In genomic region chr10:41588616-41589015, GRCm38 (mm10) we compare ENCODE assay signal across 25 mouse cellular contexts.
DNase-seq lines count a peak whose midpoint lies in the region; ATAC-seq and TF ChIP-seq lines count a peak whose summit lies in the region.
"Had no signal": no experiment of that assay in that cellular context is flagged by ENCODE, and none has a peak within 500 bp of the region (broad histone marks: within the 10 kb centered on the region; RNA-seq: fewer than 3 reads in every experiment).

No protein-coding gene starts in this region.

- WGBS in liver, embryonic 15.5 days (ENCODE audit: insufficient replicate concordance), result 65% methylated on average over 2 of the region's 2 CpGs
- 79% methylated on average over 2 of the region's 2 CpGs for WGBS in intestine, embryonic 16.5 days
- WGBS in liver, postnatal 0 days (ENCODE audit: insufficient replicate concordance), result 60% methylated on average over 2 of the region's 2 CpGs

- no peak overlapping the region for H3K4me3 ChIP-seq in liver, embryonic 15.5 days (replicated peaks)
- H3K4me3 ChIP-seq in intestine, embryonic 16.5 days (ENCODE audit: low read length), result no peak overlapping the region
- no peak overlapping the region for H3K4me3 ChIP-seq in liver, postnatal 0 days (ENCODE audit: low read depth, low read length)
- H3K4me3 ChIP-seq: forebrain, embryonic 10.5 days; heart, embryonic 12.5 days; heart, embryonic 15.5 days; hindbrain, embryonic 10.5 days; hindbrain, embryonic 13.5 days had no signal

- TF ChIP-seq EP300 in liver, postnatal 0 days (IDR thresholded peaks at IDR 0.05; ENCODE audit: low read depth), result peak; percentile 48

- H3K4me1 ChIP-seq in liver, embryonic 15.5 days (replicated peaks), result 0 out of 2 replicates have a peak, but pooled peaks cover 2% of the 10 kb centered on the region
- peaks cover 11% of the 10 kb centered on the region for H3K4me1 ChIP-seq in intestine, embryonic 16.5 days (ENCODE audit: control insufficient read depth, insufficient read depth, low read length)
- no peaks in the 10 kb centered on the region; the same call in 1 of the 2 replicates for H3K4me1 ChIP-seq in liver, postnatal 0 days (ENCODE audit: insufficient read depth)
- H3K4me1 ChIP-seq: heart, embryonic 12.5 days; heart, embryonic 15.5 days; hindbrain, embryonic 13.5 days had no signal

- H3K9ac ChIP-seq in liver, embryonic 15.5 days, result no peak overlapping the region
- no peak overlapping the region for H3K9ac ChIP-seq in intestine, embryonic 16.5 days (ENCODE audit: low read depth, low read length)
- H3K9ac ChIP-seq in liver, postnatal 0 days (replicated peaks), result no peak overlapping the region
- H3K9ac ChIP-seq: forebrain, postnatal 0 days; heart, embryonic 12.5 days; heart, embryonic 15.5 days; hindbrain, embryonic 13.5 days had no signal

- no peaks in the 10 kb centered on the region for H3K27me3 ChIP-seq in liver, embryonic 15.5 days
- no peaks in the 10 kb centered on the region for H3K27me3 ChIP-seq in intestine, embryonic 16.5 days (replicated peaks; ENCODE audit: control insufficient read depth, insufficient read depth, low read length)
- no peaks in the 10 kb centered on the region for H3K27me3 ChIP-seq in liver, postnatal 0 days (ENCODE audit: insufficient read depth, low read length)
- H3K27me3 ChIP-seq: heart, embryonic 12.5 days; heart, embryonic 15.5 days; hindbrain, embryonic 13.5 days had no signal

- peak; percentile 65 for ATAC-seq in liver, embryonic 15.5 days (ENCODE audit: insufficient read depth)
- peak; percentile 80; the same call in 1 of the 2 replicates for ATAC-seq in intestine, embryonic 16.5 days
- ATAC-seq in liver, postnatal 0 days, result peak; percentile 99
- ATAC-seq in inflammation-experienced regulatory T-cells, adult 6 months, result no peak
- ATAC-seq: activated CD4-positive, CD25-positive, alpha-beta regulatory T cell, adult 4 months; CD4-positive, CD25-positive, alpha-beta regulatory T cell, adult 4 months; forebrain, embryonic 14.5 days; forebrain, postnatal 0 days; hindbrain, embryonic 16.5 days had no signal

- H3K9me3 ChIP-seq in liver, embryonic 15.5 days (replicated peaks), result no peaks in the 10 kb centered on the region
- H3K9me3 ChIP-seq in intestine, embryonic 16.5 days (ENCODE audit: control insufficient read depth, low read length), result no peaks in the 10 kb centered on the region
- no peaks in the 10 kb centered on the region for H3K9me3 ChIP-seq in liver, postnatal 0 days (ENCODE audit: low read length)
- H3K9me3 ChIP-seq: forebrain, embryonic 10.5 days; heart, embryonic 15.5 days; hindbrain, embryonic 10.5 days had no signal

- no peak overlapping the region for H3K27ac ChIP-seq in liver, embryonic 15.5 days (replicated peaks)
- H3K27ac ChIP-seq in intestine, embryonic 16.5 days (ENCODE audit: low read length), result no peak overlapping the region
- peak overlapping the region; percentile 70 for H3K27ac ChIP-seq in liver, postnatal 0 days (ENCODE audit: low read depth)
- H3K27ac ChIP-seq: forebrain, embryonic 10.5 days; heart, embryonic 15.5 days; hindbrain, embryonic 10.5 days; hindbrain, embryonic 13.5 days had no signal

- TF ChIP-seq CTCF in liver, postnatal 0 days (IDR thresholded peaks at IDR 0.05; ENCODE audit: low read depth), result no peak

- DNase-seq in liver, result no peak
- no peak for DNase-seq in liver, postnatal 0 days
- DNase-seq in urinary bladder, adult 2 months (ENCODE audit: low spot score), result no peak
- DNase-seq: adrenal gland, adult 8-10 months; adrenal gland, postnatal 25 days; cerebellum, adult 11-12 months; cerebellum, adult 9-10 months; cerebellum, postnatal 14 days; forebrain, postnatal 0 days; gastrocnemius, postnatal 25 days; heart, adult 18-20 months; heart, postnatal 10 days; heart, postnatal 36 days had no signal

- H3K4me2 ChIP-seq in liver, embryonic 15.5 days, result no peak overlapping the region
- H3K4me2 ChIP-seq in intestine, embryonic 16.5 days (ENCODE audit: low read depth, low read length), result no peak overlapping the region
- no peak overlapping the region for H3K4me2 ChIP-seq in liver, postnatal 0 days (ENCODE audit: low read depth, low read length)
- H3K4me2 ChIP-seq: heart, embryonic 12.5 days; heart, embryonic 15.5 days; hindbrain, embryonic 13.5 days had no signal

- H3K36me3 ChIP-seq in liver, embryonic 15.5 days (replicated peaks), result no peaks in the 10 kb centered on the region
- H3K36me3 ChIP-seq in intestine, embryonic 16.5 days (ENCODE audit: control insufficient read depth, insufficient read depth, low read length), result no peaks in the 10 kb centered on the region
- no peaks in the 10 kb centered on the region for H3K36me3 ChIP-seq in liver, postnatal 0 days (replicated peaks; ENCODE audit: insufficient read depth, low read length)
- H3K36me3 ChIP-seq: forebrain, embryonic 10.5 days; heart, embryonic 12.5 days; heart, embryonic 15.5 days; hindbrain, embryonic 10.5 days; hindbrain, embryonic 13.5 days had no signal
